8 mouse cellular contexts compared by ENCODE assay signal in the genomic region with DNA sequence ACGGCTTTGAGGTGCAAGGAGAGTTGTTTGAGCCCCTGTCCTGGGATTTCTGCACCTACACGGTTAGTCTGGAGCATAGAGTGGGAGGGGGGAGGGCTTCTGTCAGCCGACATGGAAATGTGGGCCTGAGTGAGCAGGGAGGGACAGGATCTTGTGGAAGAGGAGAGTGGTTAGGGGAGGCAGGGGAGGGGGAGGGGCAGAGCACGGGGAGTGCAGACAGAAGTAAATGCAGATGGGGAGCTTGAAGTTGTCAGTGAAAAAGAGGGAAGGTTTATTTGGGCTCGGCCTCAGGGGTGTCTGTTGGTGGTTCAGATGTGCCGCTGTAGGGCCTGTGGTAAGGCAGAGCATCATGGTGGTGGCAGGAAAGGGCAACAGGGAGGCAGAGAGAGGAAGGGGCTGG. TPM values are rescaled to one million over a fixed set of nuclear protein-coding genes. Genes with fewer than 3 reads are reported as not detected.
DNase-seq lines count a peak whose midpoint lies in the region; ATAC-seq and TF ChIP-seq lines count a peak whose summit lies in the region.
"Had no signal": no experiment of that assay in that cellular context is flagged by ENCODE, and none has a peak within 500 bp of the region (broad histone marks: within the 10 kb centered on the region; RNA-seq: fewer than 3 reads in every experiment).

No protein-coding gene starts in this region.

- intact Hi-C loops in left cerebral cortex, postnatal 25 days (cut with DNase I), result no loop called here

- H3K4me2 ChIP-seq in hindbrain, embryonic 12.5 days (replicated peaks), result no peak overlapping the region
- no peak overlapping the region for H3K4me2 ChIP-seq in hindbrain, postnatal 0 days (ENCODE audit: low read depth, low read length)
- no peak overlapping the region for H3K4me2 ChIP-seq in stomach, embryonic 14.5 days (replicated peaks; ENCODE audit: low read depth, low read length)
- H3K4me2 ChIP-seq in stomach, postnatal 0 days (replicated peaks; ENCODE audit: low read depth), result no peak overlapping the region
- H3K4me2 ChIP-seq in embryonic facial prominence, embryonic 14.5 days (ENCODE audit: low read depth, low read length), result no peak overlapping the region
- no peak overlapping the region for H3K4me2 ChIP-seq in midbrain, embryonic 16.5 days (ENCODE audit: low read length)

- TF ChIP-seq CTCF in hindbrain, postnatal 0 days (IDR thresholded peaks at IDR 0.05; ENCODE audit: low read depth), result no peak
- TF ChIP-seq CTCF in stomach, postnatal 0 days (IDR thresholded peaks at IDR 0.05; ENCODE audit: low read depth), result no peak

- peaks cover 37% of the 10 kb centered on the region for H3K36me3 ChIP-seq in hindbrain, embryonic 12.5 days
- peaks cover 27% of the 10 kb centered on the region; the same call in 1 of the 2 replicates for H3K36me3 ChIP-seq in hindbrain, postnatal 0 days (ENCODE audit: insufficient read depth, low read length)
- peaks cover 3% of the 10 kb centered on the region; the same call in 1 of the 2 replicates for H3K36me3 ChIP-seq in stomach, embryonic 14.5 days (ENCODE audit: control insufficient read depth, insufficient read depth, low read length)
- H3K36me3 ChIP-seq in stomach, postnatal 0 days (ENCODE audit: control insufficient read depth, insufficient read depth, low read length), result peaks cover 11% of the 10 kb centered on the region; the same call in 1 of the 2 replicates
- peaks cover 32% of the 10 kb centered on the region for H3K36me3 ChIP-seq in embryonic facial prominence, embryonic 14.5 days (ENCODE audit: control insufficient read depth, insufficient read depth, low read length)
- H3K36me3 ChIP-seq in midbrain, embryonic 16.5 days (ENCODE audit: control insufficient read depth, insufficient read depth, low read length), result peaks cover 14% of the 10 kb centered on the region; the same call in 1 of the 2 replicates

- no peak for DNase-seq in hindbrain, postnatal 0 days (ENCODE audit: low spot score)
- DNase-seq in stomach, postnatal 0 days (ENCODE audit: low spot score), result no peak
- no peak for DNase-seq in embryonic facial prominence, embryonic 14.5 days (ENCODE audit: low spot score)
- DNase-seq in left cerebral cortex, postnatal 25 days (ENCODE audit: low spot score in 2 of 2), result no peak

- no peaks in the 10 kb centered on the region for H3K27me3 ChIP-seq in hindbrain, embryonic 12.5 days
- no peaks in the 10 kb centered on the region for H3K27me3 ChIP-seq in hindbrain, postnatal 0 days (ENCODE audit: insufficient read depth, low read length)
- H3K27me3 ChIP-seq in stomach, embryonic 14.5 days (ENCODE audit: control insufficient read depth, insufficient read depth, low read length), result no peaks in the 10 kb centered on the region
- no peaks in the 10 kb centered on the region for H3K27me3 ChIP-seq in stomach, postnatal 0 days (ENCODE audit: control insufficient read depth, insufficient read depth, low read length)
- H3K27me3 ChIP-seq in embryonic facial prominence, embryonic 14.5 days (replicated peaks; ENCODE audit: control insufficient read depth, insufficient read depth, low read length), result no peaks in the 10 kb centered on the region
- no peaks in the 10 kb centered on the region for H3K27me3 ChIP-seq in midbrain, embryonic 16.5 days (ENCODE audit: control insufficient read depth, insufficient read depth, low read depth, low read length)

- no peak for TF ChIP-seq EP300 in stomach, postnatal 0 days (optimal IDR thresholded peaks at IDR 0.05)

- H3K4me1 ChIP-seq in hindbrain, embryonic 12.5 days, result peaks cover 10% of the 10 kb centered on the region; the same call in 1 of the 2 replicates
- H3K4me1 ChIP-seq in hindbrain, postnatal 0 days (ENCODE audit: insufficient read depth, low read length), result no peaks in the 10 kb centered on the region
- H3K4me1 ChIP-seq in stomach, embryonic 14.5 days (ENCODE audit: control insufficient read depth, insufficient read depth, low read length), result no peaks in the 10 kb centered on the region
- H3K4me1 ChIP-seq in stomach, postnatal 0 days (replicated peaks; ENCODE audit: control insufficient read depth, insufficient read depth), result no peaks in the 10 kb centered on the region
- H3K4me1 ChIP-seq in embryonic facial prominence, embryonic 14.5 days (ENCODE audit: control insufficient read depth, insufficient read depth, low read length), result peaks cover 12% of the 10 kb centered on the region
- H3K4me1 ChIP-seq in midbrain, embryonic 16.5 days (ENCODE audit: control insufficient read depth, insufficient read depth, low read length), result no peaks in the 10 kb centered on the region

- WGBS in hindbrain, embryonic 12.5 days, result 18% methylated on average over 6 of the region's 6 CpGs
- 34% methylated on average over 6 of the region's 6 CpGs for WGBS in hindbrain, postnatal 0 days
- 33% methylated on average over 6 of the region's 6 CpGs for WGBS in stomach, embryonic 14.5 days
- 42% methylated on average over 6 of the region's 6 CpGs for WGBS in stomach, postnatal 0 days
- 12% methylated on average over 6 of the region's 6 CpGs for WGBS in embryonic facial prominence, embryonic 14.5 days
- WGBS in midbrain, embryonic 16.5 days, result 32% methylated on average over 6 of the region's 6 CpGs

- H3K4me3 ChIP-seq in hindbrain, embryonic 12.5 days, result no peak overlapping the region
- no peak overlapping the region for H3K4me3 ChIP-seq in hindbrain, postnatal 0 days (ENCODE audit: low read length)
- no peak overlapping the region for H3K4me3 ChIP-seq in stomach, embryonic 14.5 days (ENCODE audit: low read depth, low read length)
- no peak overlapping the region for H3K4me3 ChIP-seq in stomach, postnatal 0 days (ENCODE audit: low read depth, low read length)
- no peak overlapping the region for H3K4me3 ChIP-seq in embryonic facial prominence, embryonic 14.5 days (ENCODE audit: low read depth, low read length)
- H3K4me3 ChIP-seq in midbrain, embryonic 16.5 days (ENCODE audit: low read depth, low read length), result no peak overlapping the region

- H3K27ac ChIP-seq in hindbrain, embryonic 12.5 days, result no peak overlapping the region
- H3K27ac ChIP-seq in hindbrain, postnatal 0 days, result no peak overlapping the region
- H3K27ac ChIP-seq in stomach, embryonic 14.5 days (ENCODE audit: low read length), result peak overlapping the region; percentile 48; the same call in 1 of the 2 replicates
- H3K27ac ChIP-seq in stomach, postnatal 0 days (replicated peaks), result no peak overlapping the region
- no peak overlapping the region for H3K27ac ChIP-seq in embryonic facial prominence, embryonic 14.5 days (replicated peaks; ENCODE audit: low read depth, low read length)
- H3K27ac ChIP-seq in midbrain, embryonic 16.5 days (ENCODE audit: low read length), result no peak overlapping the region

- ATAC-seq in hindbrain, embryonic 12.5 days (ENCODE audit: low FRiP score), result no peak
- no peak for ATAC-seq in hindbrain, postnatal 0 days
- ATAC-seq in stomach, embryonic 14.5 days (ENCODE audit: insufficient number of reproducible peaks, insufficient read depth, low FRiP score, low read depth), result no peak
- no peak for ATAC-seq in stomach, postnatal 0 days (ENCODE audit: low FRiP score, low TSS enrichment)
- ATAC-seq in embryonic facial prominence, embryonic 14.5 days (ENCODE audit: low read depth), result peak; percentile 34; the same call in 1 of the 2 replicates
- ATAC-seq in midbrain, embryonic 16.5 days, result no peak
- ATAC-seq: inflammation-experienced regulatory T-cells, adult 6 months had no signal

- no peaks in the 10 kb centered on the region for H3K9me3 ChIP-seq in hindbrain, embryonic 12.5 days (replicated peaks)
- no peaks in the 10 kb centered on the region for H3K9me3 ChIP-seq in hindbrain, postnatal 0 days (ENCODE audit: low read length)
- H3K9me3 ChIP-seq in stomach, embryonic 14.5 days (ENCODE audit: control insufficient read depth, low read depth, low read length), result no peaks in the 10 kb centered on the region
- no peaks in the 10 kb centered on the region for H3K9me3 ChIP-seq in stomach, postnatal 0 days (ENCODE audit: control insufficient read depth, low read length)
- H3K9me3 ChIP-seq in embryonic facial prominence, embryonic 14.5 days (ENCODE audit: control insufficient read depth, low read length), result no peaks in the 10 kb centered on the region
- H3K9me3 ChIP-seq in midbrain, embryonic 16.5 days (replicated peaks; ENCODE audit: control insufficient read depth, low read length, poor library complexity, severe bottlenecking), result no peaks in the 10 kb centered on the region

- H3K9ac ChIP-seq in hindbrain, embryonic 12.5 days, result 0 out of 2 replicates have a peak overlapping the region, but pooled peaks have one; percentile 0
- no peak overlapping the region for H3K9ac ChIP-seq in hindbrain, postnatal 0 days (replicated peaks; ENCODE audit: low read length)
- no peak overlapping the region for H3K9ac ChIP-seq in stomach, embryonic 14.5 days (replicated peaks; ENCODE audit: low read depth, low read length)
- no peak overlapping the region for H3K9ac ChIP-seq in stomach, postnatal 0 days (ENCODE audit: low read length)
- no peak overlapping the region for H3K9ac ChIP-seq in embryonic facial prominence, embryonic 14.5 days (ENCODE audit: low read depth, low read length)
- no peak overlapping the region for H3K9ac ChIP-seq in midbrain, embryonic 16.5 days (ENCODE audit: low read depth, low read length)

RNA-seq across cellular contexts. Expression of a gene that starts 22.6 kb away (rescaled TPM):
- 25.9 and 28.2 TPM in 2 replicates for polyA plus RNA-seq in hindbrain, embryonic 12.5 days (2016; fragmentation: Nextera tagmentation; extraction: Ambion mirVana)
- total RNA-seq in hindbrain, postnatal 0 days (2014; rRNA removed), result 43.7 and 54.5 TPM in 2 replicates
- polyA plus RNA-seq in hindbrain, postnatal 0 days (2015; fragmentation: Nextera tagmentation; extraction: Ambion mirVana), result 29.2 and 32.2 TPM in 2 replicates
- polyA plus RNA-seq in stomach, embryonic 14.5 days (2014; fragmentation: Nextera tagmentation; extraction: Ambion mirVana), result 26.9 and 30.3 TPM in 2 replicates
- 10.4 and 11.1 TPM in 2 replicates for polyA plus RNA-seq in stomach, postnatal 0 days (2015; fragmentation: Nextera tagmentation; extraction: Ambion mirVana)
- 23.5 and 24.1 TPM in 2 replicates for polyA plus RNA-seq in embryonic facial prominence, embryonic 14.5 days (2014; fragmentation: Nextera tagmentation; extraction: Ambion mirVana)
- total RNA-seq in left cerebral cortex, postnatal 25 days (2021), result 10 to 100 TPM; 84.6 to 85.9 TPM
- polyA plus RNA-seq in midbrain, embryonic 16.5 days (2015; fragmentation: Nextera tagmentation; extraction: Ambion mirVana), result 37.9 and 39.5 TPM in 2 replicates

RNA-seq across cellular contexts. Expression of a gene that starts 44.9 kb away (rescaled TPM):
- polyA plus RNA-seq in hindbrain, embryonic 12.5 days (2016; fragmentation: Nextera tagmentation; extraction: Ambion mirVana), result 3.1 and 3.4 TPM in 2 replicates
- total RNA-seq in hindbrain, postnatal 0 days (2014; rRNA removed), result 2.5 and 2.9 TPM in 2 replicates
- polyA plus RNA-seq in hindbrain, postnatal 0 days (2015; fragmentation: Nextera tagmentation; extraction: Ambion mirVana), result 1.6 and 1.8 TPM in 2 replicates
- 10.4 and 10.8 TPM in 2 replicates for polyA plus RNA-seq in stomach, embryonic 14.5 days (2014; fragmentation: Nextera tagmentation; extraction: Ambion mirVana)
- 3.1 and 5.1 TPM in 2 replicates for polyA plus RNA-seq in stomach, postnatal 0 days (2015; fragmentation: Nextera tagmentation; extraction: Ambion mirVana)
- 9.1 and 10.8 TPM in 2 replicates for polyA plus RNA-seq in embryonic facial prominence, embryonic 14.5 days (2014; fragmentation: Nextera tagmentation; extraction: Ambion mirVana)
- 1 to 10 TPM; 5.0 to 7.6 TPM for total RNA-seq in left cerebral cortex, postnatal 25 days (2021)
- 1.0 and 1.7 TPM in 2 replicates for polyA plus RNA-seq in midbrain, embryonic 16.5 days (2015; fragmentation: Nextera tagmentation; extraction: Ambion mirVana)
